Mouse (Mus musculus) gonadal fat pad, adult 2 months (tissue): ENCODE results near the gene G6pc. TPM values are rescaled to one million over a fixed set of nuclear protein-coding genes. Genes with fewer than 3 reads are reported as not detected.
"Not testable (repeated sequence)": the region's sequence is repeated elsewhere in the genome, so short reads cannot be mapped to it uniquely, and the experiment has no call there.

Experiments used
- DNase-seq: peaks from one replicate; pipeline ENCODE4 v3.0.0-alpha.2; 2012; ENCODE audit warnings: low read depth
- polyA plus RNA-seq: library from polyadenylated mRNA; depleted of rRNA; stranded (reverse); fragments of >200 nt; gene quantifications from 2 replicates; pipeline ENCODE4 v1.2.3, GENCODE M21; 2012; rRNA removed

G6pc gene
- polyA plus RNA-seq = 0.32 and 0.80 TPM in 2 replicates

GRCm38 (mm10) chr11:101367326-101367935 is at the start of gene G6pc:
G6pc (plus strand) TSS chr11:101367561.
- DNase-seq = no peak

- no peak for DNase-seq
Measured at GRCm38 (mm10) chr11:101323609-101324008, 43.8 kb upstream of the G6pc start.

GRCm38 (mm10) chr11:101324763-101325162 is 42.6 kb upstream of the G6pc start, which contains the start of gene Aoc2:
Aoc2 (plus strand) TSS chr11:101325063.
- no peak for DNase-seq

GRCm38 (mm10) chr11:101325201-101325600 is 42.2 kb upstream of the G6pc start:
- not testable (repeated sequence) for DNase-seq

GRCm38 (mm10) chr11:101326147-101326546 is 41.2 kb upstream of the G6pc start:
- no peak for DNase-seq

- DNase-seq = no peak
Measured at GRCm38 (mm10) chr11:101327311-101327710, 40.0 kb upstream of the G6pc start.

GRCm38 (mm10) chr11:101328941-101329635 is 38.3 kb upstream of the G6pc start:
- DNase-seq = no peak

GRCm38 (mm10) chr11:101330371-101330924 is 36.9 kb upstream of the G6pc start, which contains the start of gene Aoc3:
Aoc3 (plus strand) TSS chr11:101330605.
- no peak for DNase-seq

GRCm38 (mm10) chr11:101330961-101331360 is 36.4 kb upstream of the G6pc start:
- not testable (repeated sequence) for DNase-seq

GRCm38 (mm10) chr11:101332537-101332936 is 34.8 kb upstream of the G6pc start:
- DNase-seq = no peak

GRCm38 (mm10) chr11:101334023-101334422 is 33.3 kb upstream of the G6pc start:
- DNase-seq = no peak

- no peak for DNase-seq
Measured at GRCm38 (mm10) chr11:101334516-101334915, 32.8 kb upstream of the G6pc start.

GRCm38 (mm10) chr11:101335685-101336084 is 31.7 kb upstream of the G6pc start:
- no peak for DNase-seq

- no peak for DNase-seq
Measured at GRCm38 (mm10) chr11:101338123-101338760, 29.1 kb upstream of the G6pc start.

- no peak for DNase-seq
Measured at GRCm38 (mm10) chr11:101347083-101347775, 20.1 kb upstream of the G6pc start.

GRCm38 (mm10) chr11:101348774-101349173 is 18.6 kb upstream of the G6pc start:
- no peak for DNase-seq

- DNase-seq = no peak
Measured at GRCm38 (mm10) chr11:101349216-101349615, 18.1 kb upstream of the G6pc start.

- no peak for DNase-seq
Measured at GRCm38 (mm10) chr11:101351100-101351720, 16.2 kb upstream of the G6pc start.

GRCm38 (mm10) chr11:101351721-101352111 is 15.6 kb upstream of the G6pc start:
- no peak for DNase-seq

GRCm38 (mm10) chr11:101353436-101353835 is 13.9 kb upstream of the G6pc start:
- no peak for DNase-seq

- DNase-seq = no peak
Measured at GRCm38 (mm10) chr11:101354438-101355010, 12.8 kb upstream of the G6pc start.
